Mouse (Mus musculus) heart, embryonic 10.5 days (tissue): ENCODE data around the gene Lce3f. TPM values are rescaled to one million over a fixed set of nuclear protein-coding genes. Genes with fewer than 3 reads are reported as not detected.

Experiments used
- DNase-seq: peaks from one replicate; pipeline ENCODE4 v3.0.0-alpha.2; 2017; ENCODE audit warnings: low spot score
- H3K27ac ChIP-seq: fragments of 300-500 bp; sonication (generic); 2 replicates; pipeline ENCODE4 v1.5.1; 2016; ENCODE audit warnings: mild to moderate bottlenecking
- H3K27me3 ChIP-seq: fragments of 300-500 bp; sonication (generic); 2 replicates; pipeline ENCODE4 v1.6.1; 2016; ENCODE audit warnings: mild to moderate bottlenecking; ENCODE audit not compliant: poor library complexity, insufficient read depth, severe bottlenecking
- H3K36me3 ChIP-seq: fragments of 300-500 bp; sonication (generic); 2 replicates; pipeline ENCODE4 v1.6.1; 2016; ENCODE audit warnings: mild to moderate bottlenecking, moderate library complexity
- H3K4me1 ChIP-seq: fragments of 300-500 bp; sonication (generic); 2 replicates; pipeline ENCODE4 v1.6.1; 2016; ENCODE audit warnings: mild to moderate bottlenecking
- H3K4me3 ChIP-seq: fragments of 300-500 bp; sonication (generic); 2 replicates; pipeline ENCODE4 v1.5.1; 2016; ENCODE audit warnings: mild to moderate bottlenecking, moderate library complexity
- H3K9me3 ChIP-seq: fragments of 300-500 bp; sonication (generic); 2 replicates; pipeline ENCODE4 v1.6.1; 2016; ENCODE audit warnings: mild to moderate bottlenecking, moderate library complexity
- WGBS: fragments of 180-500 bp; shearing (Covaris S2); methylation state at CpG from one replicate; pipeline ENCODE4 v1.1.7; 2016; 5-methylcytosine and 5-hydroxymethylcytosine counted together
- polyA plus RNA-seq: library from polyadenylated mRNA; unstranded; fragments of >200 nt; fragmentation: Nextera tagmentation; extraction: Ambion mirVana; gene quantifications from 2 replicates; pipeline ENCODE4 v1.2.1, GENCODE M21; 2016

The Lce3f gene
- polyA plus RNA-seq, result not detected in 2 replicates

DNA sequence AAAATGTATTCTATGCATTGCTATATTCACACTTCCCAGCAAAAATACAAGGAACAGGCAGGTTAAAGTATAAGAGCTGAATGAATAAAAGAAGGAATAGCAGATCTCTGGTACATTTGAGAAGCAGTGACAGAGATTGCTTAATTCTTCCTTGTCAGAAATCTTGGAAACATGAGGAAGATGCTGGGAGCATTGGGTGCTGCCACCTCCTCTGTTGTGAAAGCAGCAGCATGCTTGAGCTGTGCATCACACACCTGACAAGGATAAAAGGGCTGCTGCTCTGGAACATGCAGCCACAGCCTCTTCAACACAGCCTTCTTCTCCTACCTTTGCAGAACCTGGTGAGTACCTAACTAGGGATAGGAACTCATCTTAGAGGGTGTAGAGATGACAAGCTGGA lies at the start of gene Lce3f:
Gene Lce3f (plus strand): TSS at position 301 of the 400 bp plus-strand sequence.
- H3K4me3 ChIP-seq, result no peak within 1 kb of the TSS
- no peak within 1 kb of the TSS for H3K27ac ChIP-seq
- H3K36me3 ChIP-seq, result no peaks in the 10 kb centered on the region
- no peak for DNase-seq
- H3K27me3 ChIP-seq, result no peaks in the 10 kb centered on the region
- H3K9me3 ChIP-seq, result no peaks in the 10 kb centered on the region
- no peaks in the 10 kb centered on the region for H3K4me1 ChIP-seq

DNA sequence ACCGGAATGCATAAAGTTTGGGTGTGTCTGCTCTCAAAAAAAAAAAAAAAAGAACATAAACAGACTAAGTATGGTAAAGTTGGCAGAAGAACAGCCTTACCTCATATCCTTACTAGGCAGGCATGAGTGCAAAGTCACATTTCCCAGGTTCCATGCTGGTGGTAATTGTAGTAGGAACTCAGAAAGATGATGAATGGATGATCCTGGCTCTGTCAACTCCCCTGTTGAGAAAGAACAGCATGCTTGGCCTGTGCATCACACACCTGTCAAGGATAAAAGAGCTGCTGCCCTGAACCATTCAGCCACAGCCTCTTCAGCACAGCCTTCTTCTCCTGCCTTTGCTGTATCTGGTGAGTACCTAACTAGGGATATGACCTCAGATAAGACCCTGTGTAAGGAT lies 47.8 kb upstream of the Lce3f start, which contains the start of gene Lce3c:
Gene Lce3c (plus strand): TSS at position 301 of the 400 bp plus-strand sequence.
- H3K27me3 ChIP-seq, result no peaks in the 10 kb centered on the region
- no peaks in the 10 kb centered on the region for H3K4me1 ChIP-seq
- H3K9me3 ChIP-seq, result no peaks in the 10 kb centered on the region
- no peaks in the 10 kb centered on the region for H3K36me3 ChIP-seq
- H3K27ac ChIP-seq, result no peak within 1 kb of the TSS
- no peak within 1 kb of the TSS for H3K4me3 ChIP-seq
- WGBS, result 67% methylated on average over 1 of the region's 1 CpGs
- no peak for DNase-seq

DNA sequence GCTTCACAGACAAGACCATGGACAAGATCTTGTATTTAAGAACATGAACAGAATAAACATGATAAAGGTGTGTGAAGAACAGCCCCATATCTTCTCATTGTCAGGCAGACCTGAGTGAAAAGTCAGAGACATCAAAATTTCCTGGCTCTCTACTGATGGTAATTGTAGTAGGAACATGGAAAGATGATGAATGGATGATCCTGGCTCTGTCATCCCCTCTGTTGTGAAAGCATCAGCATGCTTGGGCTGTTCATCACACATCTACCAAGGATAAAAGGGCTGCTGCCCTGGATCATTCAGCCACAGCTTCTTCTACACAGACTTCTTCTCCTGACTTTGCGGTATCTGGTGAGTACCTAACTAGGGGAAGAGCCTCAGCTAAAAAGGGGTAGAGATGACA lies 34.9 kb upstream of the Lce3f start, which contains the start of gene Lce3d:
Gene Lce3d (plus strand): TSS at position 301 of the 400 bp plus-strand sequence.
- WGBS, result 96% methylated on average over 1 of the region's 1 CpGs
- no peak for DNase-seq
- Histone ChIP-seq H3K4me3 (no peak within 1 kb of the TSS), H3K27me3 (no peaks in the 10 kb centered on the region), H3K4me1 (no peaks in the 10 kb centered on the region), H3K36me3 (no peaks in the 10 kb centered on the region), H3K27ac (no peak within 1 kb of the TSS), H3K9me3 (no peaks in the 10 kb centered on the region)

DNA sequence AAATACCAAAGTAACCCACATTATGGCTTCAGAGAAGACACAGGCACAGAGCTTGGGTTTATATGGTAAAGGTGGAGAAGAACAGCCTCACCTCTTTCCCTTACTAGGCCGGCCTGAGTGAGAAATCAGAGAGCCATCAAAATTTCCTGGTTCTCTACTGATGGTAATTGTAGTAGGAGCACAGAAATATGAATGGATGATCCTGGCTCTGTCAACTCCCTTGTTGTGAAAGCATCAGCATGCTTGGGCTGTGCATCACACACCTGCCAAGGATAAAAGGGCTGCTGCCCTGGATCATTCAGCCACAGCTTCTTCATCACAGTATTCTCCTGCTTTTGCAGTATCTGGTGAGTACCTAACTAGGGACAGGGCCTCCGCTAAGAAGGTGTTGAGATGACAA lies 25.3 kb upstream of the Lce3f start, which contains the start of gene Lce3e:
Gene Lce3e (plus strand): TSS at position 301 of the 400 bp plus-strand sequence.
- Histone ChIP-seq H3K4me1 (no peaks in the 10 kb centered on the region), H3K4me3 (no peak within 1 kb of the TSS), H3K9me3 (no peaks in the 10 kb centered on the region), H3K27me3 (no peaks in the 10 kb centered on the region), H3K27ac (no peak within 1 kb of the TSS), H3K36me3 (no peaks in the 10 kb centered on the region)
- no peak for DNase-seq
- 82% methylated on average over 2 of the region's 2 CpGs for WGBS

DNA sequence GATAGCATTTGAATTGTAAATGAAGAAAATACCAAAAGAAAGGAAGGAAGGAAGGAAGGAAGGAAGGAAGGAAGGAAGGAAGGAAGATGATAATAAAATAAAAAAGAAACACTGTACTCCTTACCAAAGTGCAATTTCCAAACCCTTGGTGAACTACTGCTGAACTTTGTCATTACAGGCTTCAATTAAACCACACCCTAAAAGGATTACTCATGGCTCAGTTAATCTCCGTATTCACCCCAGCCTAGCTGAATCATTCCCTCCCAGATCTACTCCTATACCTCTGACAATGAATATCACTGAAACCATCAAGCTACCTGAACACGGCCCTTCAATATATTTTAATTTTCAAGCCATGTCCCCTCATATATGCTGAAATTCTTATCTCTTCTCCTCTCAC lies 13.5 kb upstream of the Lce3f start:
- Histone ChIP-seq H3K4me1 (no peaks in the 10 kb centered on the region), H3K27ac (no peak overlapping the region), H3K9me3 (no peaks in the 10 kb centered on the region), H3K27me3 (no peaks in the 10 kb centered on the region), H3K36me3 (no peaks in the 10 kb centered on the region), H3K4me3 (no peak overlapping the region)
- WGBS, result 74% methylated on average over 2 of the region's 2 CpGs
- DNase-seq, result no peak

DNA sequence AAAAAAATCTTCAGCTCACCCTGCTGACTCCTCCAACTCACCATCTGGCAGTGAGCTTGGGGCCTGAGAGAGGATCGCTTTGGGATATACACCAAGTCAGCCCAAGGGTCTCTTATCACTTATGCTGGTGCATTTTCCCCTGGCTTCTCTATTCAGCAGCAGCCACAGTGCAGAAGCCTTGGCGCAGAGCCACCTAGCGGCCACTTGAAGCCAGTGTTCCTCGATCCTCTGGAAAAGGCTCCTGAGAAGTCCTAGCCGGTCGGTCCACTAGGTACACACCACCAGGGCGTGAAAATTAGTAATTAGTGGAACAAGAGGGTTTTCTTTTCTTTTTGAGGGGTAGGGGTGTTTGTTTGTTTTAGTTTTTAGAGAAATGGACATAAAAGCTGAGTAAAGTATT lies 6.7 kb downstream of the Lce3f start:
- Histone ChIP-seq H3K36me3 (no peaks in the 10 kb centered on the region), H3K9me3 (no peaks in the 10 kb centered on the region), H3K4me1 (no peaks in the 10 kb centered on the region), H3K27ac (no peak overlapping the region), H3K27me3 (no peaks in the 10 kb centered on the region), H3K4me3 (no peak overlapping the region)
- WGBS, result 4% methylated on average over 7 of the region's 7 CpGs
- peak; percentile 81 for DNase-seq

DNA sequence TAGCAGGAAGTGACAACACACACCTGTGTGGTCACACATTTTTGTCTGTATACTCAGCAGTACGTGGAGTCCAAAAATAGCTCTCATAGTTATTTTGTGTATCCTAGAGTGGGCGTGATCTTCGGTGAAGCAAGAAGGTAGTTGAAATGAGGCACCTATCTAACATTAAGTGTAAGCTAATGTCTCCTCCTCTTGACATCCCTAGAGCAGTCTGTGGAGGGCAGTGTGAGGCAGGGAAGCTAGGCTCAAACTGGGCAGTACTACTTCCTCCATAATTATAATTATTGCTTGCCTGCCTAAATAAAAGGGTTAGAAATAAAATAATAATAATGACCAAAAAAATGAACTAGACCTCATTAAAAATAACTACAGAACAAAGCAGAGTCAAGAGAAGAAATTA lies 8.6 kb downstream of the Lce3f start:
- H3K36me3 ChIP-seq, result no peaks in the 10 kb centered on the region
- H3K27ac ChIP-seq, result no peak overlapping the region
- no peak for DNase-seq
- H3K4me3 ChIP-seq, result no peak overlapping the region
- H3K9me3 ChIP-seq, result no peaks in the 10 kb centered on the region
- 67% methylated on average over 3 of the region's 3 CpGs for WGBS
- H3K4me1 ChIP-seq, result no peaks in the 10 kb centered on the region
- H3K27me3 ChIP-seq, result no peaks in the 10 kb centered on the region

DNA sequence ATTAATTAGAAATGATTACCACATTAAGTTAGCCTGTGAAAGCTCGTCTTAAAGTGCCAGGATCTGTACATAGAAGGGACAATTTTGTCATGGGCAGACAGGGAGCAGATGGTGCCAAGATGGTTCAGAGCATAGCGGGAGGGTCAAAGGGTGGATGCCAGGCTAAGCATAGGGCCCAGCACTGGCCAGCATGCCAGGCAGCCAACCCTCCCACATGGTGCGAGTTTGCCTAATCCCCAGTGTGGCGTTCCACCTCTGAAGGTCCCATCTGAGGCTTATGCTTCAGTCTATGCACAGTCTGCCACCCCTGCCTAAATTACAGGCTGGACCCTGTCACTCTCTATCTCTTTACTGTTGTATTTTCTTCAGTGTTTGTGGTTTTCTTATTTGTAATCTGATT lies 10.8 kb downstream of the Lce3f start:
- 74% methylated on average over 4 of the region's 4 CpGs for WGBS
- no peak for DNase-seq
- no peaks in the 10 kb centered on the region for H3K36me3 ChIP-seq
- H3K9me3 ChIP-seq, result no peaks in the 10 kb centered on the region
- no peak overlapping the region for H3K4me3 ChIP-seq
- no peaks in the 10 kb centered on the region for H3K27me3 ChIP-seq
- H3K27ac ChIP-seq, result no peak overlapping the region
- no peaks in the 10 kb centered on the region for H3K4me1 ChIP-seq

DNA sequence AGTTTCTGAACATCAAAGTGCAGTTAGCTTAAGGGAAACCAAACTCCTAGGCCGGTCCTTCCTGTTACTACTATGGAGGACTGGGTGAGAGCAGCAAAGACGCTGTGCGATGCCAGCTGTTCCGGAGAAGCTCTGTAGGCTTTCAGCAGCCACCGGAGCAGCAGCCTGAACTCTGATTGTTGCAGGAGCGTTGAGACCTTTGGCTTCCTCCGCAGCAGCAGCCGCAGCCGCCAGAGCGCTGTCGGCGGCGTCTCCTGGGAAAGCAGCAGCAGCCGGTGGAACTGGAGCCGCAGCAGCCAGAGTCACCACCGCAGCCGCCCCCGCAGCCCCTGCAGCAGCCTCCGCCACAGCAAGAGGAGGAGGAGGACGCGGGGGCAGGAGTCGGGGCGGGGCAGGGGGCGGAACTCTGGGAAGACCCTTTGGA lies 22.4 kb downstream of the Lce3f start:
- no peaks in the 10 kb centered on the region for H3K9me3 ChIP-seq
- H3K4me3 ChIP-seq, result peak overlapping the region; percentile 65
- H3K4me1 ChIP-seq, result 0 out of 2 replicates have a peak, but pooled peaks cover 8% of the 10 kb centered on the region
- peak; percentile 82 for DNase-seq
- WGBS, result 2% methylated on average over 24 of the region's 24 CpGs
- peak overlapping the region; percentile 73 for H3K27ac ChIP-seq
- H3K36me3 ChIP-seq, result no peaks in the 10 kb centered on the region
- H3K27me3 ChIP-seq, result peaks cover 21% of the 10 kb centered on the region

DNA sequence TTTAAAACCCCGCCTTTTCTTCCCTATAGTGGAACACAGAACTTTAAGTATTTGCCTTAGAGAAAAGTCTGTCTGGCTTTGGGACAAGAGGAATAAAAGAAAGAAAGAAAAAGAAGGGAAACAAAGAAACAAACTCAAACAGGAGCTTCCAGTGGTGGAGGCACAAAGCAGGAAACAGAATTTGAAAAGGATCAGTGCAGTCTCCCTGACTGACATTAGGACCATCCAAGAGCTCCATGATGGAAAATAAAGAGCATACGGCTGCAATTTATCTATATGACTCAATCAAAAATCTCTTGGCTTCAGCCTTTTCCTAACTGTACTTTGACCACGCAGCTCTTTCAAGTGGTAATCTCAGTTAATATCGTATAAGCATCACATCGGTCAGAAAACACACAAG lies 22.8 kb downstream of the Lce3f start:
- no peaks in the 10 kb centered on the region for H3K36me3 ChIP-seq
- 0 out of 2 replicates have a peak, but pooled peaks cover 8% of the 10 kb centered on the region for H3K4me1 ChIP-seq
- 38% methylated on average over 5 of the region's 5 CpGs for WGBS
- no peaks in the 10 kb centered on the region for H3K9me3 ChIP-seq
- no peak for DNase-seq
- H3K27me3 ChIP-seq, result peaks cover 21% of the 10 kb centered on the region
- peak overlapping the region; percentile 65 for H3K4me3 ChIP-seq
- no peak overlapping the region; the same call in 1 of the 2 replicates for H3K27ac ChIP-seq

DNA sequence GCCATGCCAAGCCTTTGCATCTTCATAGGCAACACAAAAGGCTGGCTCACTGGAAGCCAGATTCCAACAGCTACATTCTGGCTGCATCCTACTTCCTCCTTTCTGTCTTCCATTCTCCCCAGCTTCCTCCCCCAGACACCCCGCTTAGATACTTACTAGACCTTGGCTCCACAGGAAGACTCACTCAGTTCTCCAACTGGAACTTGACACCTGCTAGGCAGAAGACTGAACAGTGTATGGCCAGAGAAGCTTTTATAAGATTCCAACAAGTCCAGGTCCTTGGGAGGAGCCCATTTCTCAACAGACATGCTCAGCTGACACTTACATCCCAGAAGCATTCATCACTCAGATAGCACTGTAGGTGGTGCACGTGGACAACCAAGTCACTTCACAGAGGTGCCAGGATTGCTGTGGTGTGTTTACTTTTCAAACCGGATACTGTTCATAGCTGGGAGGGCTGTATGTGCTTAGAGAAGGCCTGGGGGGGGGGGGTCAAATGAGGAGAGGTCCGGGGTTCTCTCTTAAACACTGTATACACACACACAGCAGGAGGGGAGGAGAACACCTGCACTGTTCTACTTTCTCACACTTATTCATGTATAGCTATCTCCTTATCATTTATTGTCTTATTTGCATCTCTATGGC lies 23.6 kb downstream of the Lce3f start, which contains the start of gene Crct1:
Gene Crct1 (minus strand): TSS at position 228 of the 645 bp plus-strand sequence.
- 0 out of 2 replicates have a peak, but pooled peaks cover 8% of the 10 kb centered on the region for H3K4me1 ChIP-seq
- H3K9me3 ChIP-seq, result no peaks in the 10 kb centered on the region
- no peaks in the 10 kb centered on the region for H3K36me3 ChIP-seq
- WGBS, result 43% methylated on average over 4 of the region's 4 CpGs
- H3K4me3 ChIP-seq, result peak within 1 kb of the TSS; percentile 65
- peaks cover 21% of the 10 kb centered on the region for H3K27me3 ChIP-seq
- peak within 1 kb of the TSS; percentile 73 for H3K27ac ChIP-seq
- DNase-seq, result no peak

DNA sequence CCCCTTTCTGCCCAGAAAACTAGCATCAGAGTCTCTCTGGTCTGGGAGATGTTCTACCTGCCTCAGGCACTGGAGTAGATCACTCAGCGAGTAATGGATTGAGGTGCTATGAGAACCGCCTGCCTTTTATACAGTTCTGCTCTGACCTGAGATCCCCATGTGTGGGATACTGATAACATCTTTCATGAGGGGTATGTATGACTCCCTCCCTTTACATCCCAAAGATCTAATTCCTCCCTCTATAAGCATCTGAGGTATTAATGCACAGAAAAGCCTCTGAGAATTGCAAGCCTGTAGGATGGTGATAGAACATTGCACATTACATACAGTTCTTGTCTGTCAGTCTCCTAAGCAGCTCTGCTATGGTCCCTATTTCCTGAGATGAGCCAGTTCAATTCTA lies 26.9 kb downstream of the Lce3f start, which contains the start of gene Lce1m:
Gene Lce1m (minus strand): TSS at position 101 of the 400 bp plus-strand sequence.
- DNase-seq, result no peak
- H3K27me3 ChIP-seq, result peaks cover 9% of the 10 kb centered on the region
- H3K27ac ChIP-seq, result no peak within 1 kb of the TSS
- WGBS, result 79% methylated on average over 2 of the region's 2 CpGs
- no peaks in the 10 kb centered on the region for H3K36me3 ChIP-seq
- H3K4me1 ChIP-seq, result 0 out of 2 replicates have a peak, but pooled peaks cover 8% of the 10 kb centered on the region
- H3K9me3 ChIP-seq, result no peaks in the 10 kb centered on the region
- H3K4me3 ChIP-seq, result no peak within 1 kb of the TSS

DNA sequence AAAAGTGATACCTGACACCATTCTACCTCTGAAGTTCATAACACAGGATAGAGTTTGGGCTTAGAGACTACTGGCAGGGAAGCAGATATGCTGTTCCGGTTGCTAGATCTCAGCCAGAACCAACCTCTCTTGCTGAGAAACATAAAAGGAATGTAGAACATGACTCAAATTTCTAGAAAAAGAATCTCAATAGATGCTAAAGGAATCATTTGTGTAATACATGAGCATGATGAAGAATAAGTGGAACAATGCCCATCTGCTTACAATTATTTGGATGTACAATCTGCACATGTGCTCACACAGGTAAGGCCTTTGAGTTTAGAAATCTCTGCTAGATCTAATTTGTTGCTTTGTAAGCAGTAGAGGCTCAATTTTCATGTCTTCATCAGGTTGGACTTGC lies 29.1 kb downstream of the Lce3f start:
- 82% methylated on average over 1 of the region's 1 CpGs for WGBS
- H3K4me3 ChIP-seq, result no peak overlapping the region
- no peak for DNase-seq
- no peaks in the 10 kb centered on the region for H3K9me3 ChIP-seq
- H3K36me3 ChIP-seq, result no peaks in the 10 kb centered on the region
- peaks cover 9% of the 10 kb centered on the region for H3K27me3 ChIP-seq
- no peak overlapping the region for H3K27ac ChIP-seq
- 0 out of 2 replicates have a peak, but pooled peaks cover 3% of the 10 kb centered on the region for H3K4me1 ChIP-seq
